Mouse (Mus musculus) adrenal gland, postnatal 25 days (tissue): ENCODE measurements around the gene Best2. TPM values are rescaled to one million over a fixed set of nuclear protein-coding genes. Genes with fewer than 3 reads are reported as not detected.

Experiments
- DNase-seq: peaks from one replicate; pipeline ENCODE4 v3.0.0; 2021; ENCODE audit warnings: mixed read lengths
- microRNA-seq, 2 experiments: library from miRNA; unstranded; fragments of <30 nt; microRNA quantifications; one replicate each; pipeline ENCODE4 v1.2.0; 2021
- total RNA-seq: library from RNA; stranded (reverse); gene quantifications from 2 replicates; pipeline ENCODE4 v1.2.3, GENCODE M21; 2021

Best2 gene
- total RNA-seq, 1 experiment from 2014 or later, result not detected

- no peak for DNase-seq
Measured at GRCm38 (mm10) chr8:84966603-84967002, 47.7 kb downstream of the Best2 start.

- peak; percentile 92 for DNase-seq
Measured at GRCm38 (mm10) chr8:84965731-84966291, 48.5 kb downstream of the Best2 start.

- DNase-seq, result no peak
Measured at GRCm38 (mm10) chr8:84963952-84964351, 50.4 kb downstream of the Best2 start.

GRCm38 (mm10) chr8:84959811-84960210 is 54.5 kb downstream of the Best2 start:
- DNase-seq, result peak; percentile 61

Small RNAs within 50 kb of the gene (microRNA-seq; reads per million reads assigned to microRNA genes)
- gene Mir7070, result 0.71 to 1.0 reads per million in 2 experiments

Other genes starting within 250 kb of the Best2 start
- 87.7 and 111 TPM in 2 replicates for gene Nfix, start 214.2 kb downstream of the Best2 start, total RNA-seq
- 11.2 and 11.6 TPM in 2 replicates for gene Dand5, start 191.7 kb downstream of the Best2 start, total RNA-seq
- 55.1 and 59.9 TPM in 2 replicates for gene Gadd45gip1, start 183.0 kb downstream of the Best2 start, total RNA-seq
- gene Rad23a, start 173.9 kb downstream of the Best2 start, total RNA-seq, result 116 and 120 TPM in 2 replicates
- 489 and 566 TPM in 2 replicates for gene Calr, start 167.6 kb downstream of the Best2 start, total RNA-seq
- gene Farsa, start 157.5 kb downstream of the Best2 start, total RNA-seq, result 62.3 and 67.2 TPM in 2 replicates
- 10.6 and 13.9 TPM in 2 replicates for gene Syce2, start 142.4 kb downstream of the Best2 start, total RNA-seq
- 47.7 and 59.5 TPM in 2 replicates for gene Gcdh, start 120.6 kb downstream of the Best2 start, total RNA-seq
- gene Klf1, start 112.6 kb downstream of the Best2 start, total RNA-seq, result 0.27 TPM in 1 of 2 replicates, not detected in the other
- 13.6 and 14.6 TPM in 2 replicates for gene Dnase2a, start 106.0 kb downstream of the Best2 start, total RNA-seq
- gene Mast1, start 77.2 kb downstream of the Best2 start, total RNA-seq, result 1.3 and 3.0 TPM in 2 replicates
- not detected in 2 replicates for gene Rtbdn, start 67.5 kb downstream of the Best2 start, total RNA-seq
- 4.4 TPM in 1 of 2 replicates, not detected in the other for gene Gm49661, start 45.1 kb downstream of the Best2 start, total RNA-seq
- gene Prdx2, start 44.9 kb downstream of the Best2 start, total RNA-seq, result 496 and 624 TPM in 2 replicates
- 101 and 159 TPM in 2 replicates for gene Rnaseh2a, start 44.8 kb downstream of the Best2 start, total RNA-seq
- 32.8 and 33.2 TPM in 2 replicates for gene Junb, start 35.8 kb downstream of the Best2 start, total RNA-seq
- gene Hook2, start 23.9 kb downstream of the Best2 start, total RNA-seq, result 7.7 and 10.8 TPM in 2 replicates
- 95.0 and 105 TPM in 2 replicates for gene Asna1, start 10.8 kb upstream of the Best2 start, total RNA-seq
- 152 and 164 TPM in 2 replicates for gene Trir, start 12.3 kb upstream of the Best2 start, total RNA-seq
- gene Tnpo2, start 22.4 kb upstream of the Best2 start, total RNA-seq, result 71.1 and 78.3 TPM in 2 replicates
- gene Fbxw9, start 45.5 kb upstream of the Best2 start, total RNA-seq, result 17.7 and 21.7 TPM in 2 replicates
- gene Gm5741, start 53.5 kb upstream of the Best2 start, total RNA-seq, result not detected in 2 replicates
- gene Dhps, start 57.2 kb upstream of the Best2 start, total RNA-seq, result 25.8 and 36.9 TPM in 2 replicates
- gene Wdr83os, start 66.2 kb upstream of the Best2 start, total RNA-seq, result 86.5 and 108 TPM in 2 replicates
- 22.7 and 29.2 TPM in 2 replicates for gene Wdr83, start 66.8 kb upstream of the Best2 start, total RNA-seq
- 54.3 and 58.5 TPM in 2 replicates for gene Man2b1, start 68.7 kb upstream of the Best2 start, total RNA-seq
- gene Zfp791, start 108.6 kb upstream of the Best2 start, total RNA-seq, result 1.5 and 2.4 TPM in 2 replicates
- gene Cks1brt, start 137.4 kb upstream of the Best2 start, total RNA-seq, result not detected in 2 replicates
- gene Olfr371, start 211.5 kb upstream of the Best2 start, total RNA-seq, result not detected in 2 replicates